Mouse (Mus musculus) MEL (cell line): ENCODE measurements at regions not wholly inside any gene's neighbourhood (a gene's known extent, or its start where the extent isn't known, plus 50 kb on each side); places are given as distances from the start of the nearest gene placed in this dataset.
A peak's percentile ranks its signal among the peaks of the same experiment; 100 is the strongest.

Source experiments
- DNase-seq: peaks from one replicate; pipeline ENCODE4 v3.0.0; 2011; ENCODE audit warnings: low read depth, low spot score
- H3K27ac ChIP-seq: 2 replicates; pipeline ENCODE4 v1.5.1; 2012; ENCODE audit warnings: low read depth, mild to moderate bottlenecking, control low read depth, low read length, moderate library complexity; ENCODE audit not compliant: control insufficient read depth
- H3K27me3 ChIP-seq, 2 experiments: fragments of 150-350 bp in 1 of 2; sonication (generic) in 1 of 2; 2 replicates each; pipeline ENCODE4 v1.6.1; 2012; ENCODE audit warnings: low read length in 2 of 2, mild to moderate bottlenecking in 2 of 2, improper control_type of control experiment in 1 of 2, moderate library complexity in 1 of 2; ENCODE audit not compliant: insufficient read depth in 2 of 2, control insufficient read depth in 1 of 2
- H3K36me3 ChIP-seq, 2 experiments: 2 replicates each; pipeline ENCODE4 v1.6.1; 2012 to 2014; ENCODE audit warnings: low read length in 2 of 2, improper control_type of control experiment in 1 of 2, inconsistent platforms in 1 of 2, mild to moderate bottlenecking in 1 of 2; ENCODE audit not compliant: insufficient read depth in 2 of 2, control insufficient read depth in 1 of 2
- H3K4me1 ChIP-seq, 2 experiments: fragments of 150-350 bp in 1 of 2; sonication (generic) in 1 of 2; 2 replicates each; pipeline ENCODE4 v1.6.1; 2012; ENCODE audit warnings: low read length in 2 of 2, improper control_type of control experiment in 1 of 2, mild to moderate bottlenecking in 1 of 2; ENCODE audit not compliant: insufficient read depth in 2 of 2, control insufficient read depth in 1 of 2
- H3K4me3 ChIP-seq, 2 experiments: fragments of 150-350 bp in 1 of 2; sonication (generic) in 1 of 2; 2 replicates each; pipeline ENCODE4 v1.5.1; 2012; ENCODE audit warnings: low read depth in 2 of 2, low read length in 2 of 2, mild to moderate bottlenecking in 2 of 2, moderate library complexity in 2 of 2, control low read depth in 1 of 2, improper control_type of control experiment in 1 of 2; ENCODE audit not compliant: control insufficient read depth in 1 of 2, insufficient read depth in 1 of 2
- H3K79me2 ChIP-seq: 2 replicates; pipeline ENCODE4 v1.6.1; 2012; ENCODE audit warnings: mild to moderate bottlenecking, low read length, moderate library complexity; ENCODE audit not compliant: control insufficient read depth, poor library complexity, insufficient read depth
- H3K9ac ChIP-seq: 2 replicates; pipeline ENCODE4 v1.6.1; 2012; ENCODE audit warnings: low read depth, mild to moderate bottlenecking, control low read depth, low read length, moderate library complexity; ENCODE audit not compliant: control insufficient read depth, poor library complexity, severe bottlenecking
- H3K9me3 ChIP-seq: fragments of 150-350 bp; sonication (generic); replicated peaks from 2 replicates; pipeline ENCODE4 v1.6.1; 2012; ENCODE audit warnings: mild to moderate bottlenecking, low read length, improper control_type of control experiment, moderate library complexity; ENCODE audit not compliant: insufficient read depth
- BHLHE40 ChIP-seq: IDR thresholded peaks from 2 replicates; pipeline ENCODE4 v1.6.1; 2012; ENCODE audit warnings: low read depth, mild to moderate bottlenecking, inconsistent platforms, low read length, improper control_type of control experiment, borderline replicate concordance
- E2F4 ChIP-seq: IDR thresholded peaks from 2 replicates; pipeline ENCODE4 v1.6.1; 2011; ENCODE audit warnings: low read depth, low read length, improper control_type of control experiment, borderline replicate concordance
- ELF1 ChIP-seq: IDR thresholded peaks from 2 replicates; pipeline ENCODE4 v1.6.1; 2014; ENCODE audit warnings: low read depth, mild to moderate bottlenecking, inconsistent platforms, low read length, improper control_type of control experiment, moderate library complexity
- EP300 ChIP-seq, 2 experiments: IDR thresholded peaks; 2 replicates each; pipeline ENCODE4 v1.6.1; 2011; ENCODE audit warnings: improper control_type of control experiment in 2 of 2, low read length in 2 of 2, low read depth in 1 of 2, mild to moderate bottlenecking in 1 of 2
- ETS1 ChIP-seq: IDR thresholded peaks from 2 replicates; pipeline ENCODE4 v1.6.1; 2012; ENCODE audit warnings: low read depth, mild to moderate bottlenecking, inconsistent platforms, low read length, improper control_type of control experiment, moderate library complexity
- GATA1 ChIP-seq: IDR thresholded peaks from 2 replicates; pipeline ENCODE4 v1.6.1; 2011; ENCODE audit warnings: low read depth, low read length, improper control_type of control experiment
- KAT2A ChIP-seq: conservative IDR thresholded peaks from 2 replicates; pipeline ENCODE4 v1.6.1; 2012; ENCODE audit warnings: low read depth, low read length, improper control_type of control experiment, inconsistent platforms
- MAX ChIP-seq: IDR thresholded peaks from 2 replicates; pipeline ENCODE4 v1.6.1; 2011; ENCODE audit warnings: low read length, improper control_type of control experiment
- MEF2A ChIP-seq: IDR thresholded peaks from 2 replicates; pipeline ENCODE4 v1.6.1; 2014; ENCODE audit warnings: low read depth, mild to moderate bottlenecking, inconsistent platforms, low read length, improper control_type of control experiment; ENCODE audit not compliant: poor library complexity, insufficient replicate concordance, severe bottlenecking; ENCODE audit errors: extremely low read depth
- MYC ChIP-seq: IDR thresholded peaks from 2 replicates; pipeline ENCODE4 v1.6.1; 2011; ENCODE audit warnings: low read depth, mild to moderate bottlenecking, low read length, improper control_type of control experiment, moderate library complexity
- NELFE ChIP-seq: IDR thresholded peaks from 2 replicates; pipeline ENCODE4 v1.6.1; 2011; ENCODE audit warnings: low read depth, low read length, improper control_type of control experiment
- POLR2AphosphoS5 ChIP-seq: IDR thresholded peaks from 2 replicates; pipeline ENCODE4 v1.6.1; 2012; ENCODE audit warnings: low read depth, borderline replicate concordance, mild to moderate bottlenecking, inconsistent platforms, low read length, moderate library complexity, mixed read lengths
- RCOR1 ChIP-seq: IDR thresholded peaks from 2 replicates; pipeline ENCODE4 v1.6.1; 2012; ENCODE audit warnings: low read depth, mild to moderate bottlenecking, inconsistent platforms, low read length, improper control_type of control experiment
- SIN3A ChIP-seq: IDR thresholded peaks from 2 replicates; pipeline ENCODE4 v1.6.1; 2012; ENCODE audit warnings: low read length, improper control_type of control experiment, inconsistent platforms
- TCF12 ChIP-seq: IDR thresholded peaks from 2 replicates; pipeline ENCODE4 v1.6.1; 2014; ENCODE audit warnings: low read depth, mild to moderate bottlenecking, inconsistent platforms, low read length, improper control_type of control experiment, moderate library complexity
- USF1 ChIP-seq: IDR thresholded peaks from 2 replicates; pipeline ENCODE4 v1.6.1; 2014; ENCODE audit warnings: low read depth, mild to moderate bottlenecking, inconsistent platforms, low read length, improper control_type of control experiment, moderate library complexity
- USF2 ChIP-seq, 2 experiments: IDR thresholded peaks; 2 replicates each; pipeline ENCODE4 v1.6.1; 2011 to 2012; ENCODE audit warnings: improper control_type of control experiment in 2 of 2, low read length in 2 of 2, borderline replicate concordance in 1 of 2, inconsistent platforms in 1 of 2, low read depth in 1 of 2, mild to moderate bottlenecking in 1 of 2; ENCODE audit not compliant: insufficient read depth in 1 of 2
- ZKSCAN1 ChIP-seq: IDR thresholded peaks from 2 replicates; pipeline ENCODE4 v1.6.1; 2012; ENCODE audit warnings: low read depth, mild to moderate bottlenecking, inconsistent platforms, low read length, improper control_type of control experiment, moderate library complexity
- ZNF384 ChIP-seq: IDR thresholded peaks from 2 replicates; pipeline ENCODE4 v1.6.1; 2012; ENCODE audit warnings: low read depth, mild to moderate bottlenecking, inconsistent platforms, low read length, improper control_type of control experiment

- Histone ChIP-seq H3K9ac (no peak overlapping the region), H3K36me3 (peaks cover 0 to 29% of the 10 kb centered on the region in 2 experiments; a peak in 2 of 4 replicates)
- TF ChIP-seq MYC (no peak), SIN3A (no peak), USF2 (IDR thresholded peaks at IDR 0.05; ENCODE audit: borderline replicate concordance in 1 of 2, insufficient read depth in 1 of 2, low read depth in 1 of 2, low read length in 2 of 2) (0 out of 4 replicates have a peak, but pooled peaks of 1 of the 2 experiments have one; percentile 49), POLR2AphosphoS5 (no peak), USF1 (peak; percentile 84), ZNF384 (peak; percentile 58)
- TF ChIP-seq, all 39 proteins: peak for 3
- Histone ChIP-seq H3K27me3 (peaks cover 2 to 7% of the 10 kb centered on the region in 2 experiments; a peak in 3 of 4 replicates), H3K9me3 (no peaks in the 10 kb centered on the region), H3K4me1 (peaks cover 26 to 38% of the 10 kb centered on the region in 2 experiments), H3K79me2 (no peaks in the 10 kb centered on the region; the same call in 1 of the 2 replicates), H3K4me3 (no peak overlapping the region), H3K27ac (no peak overlapping the region)
- DNase-seq, result peak; percentile 20
These were observed 185.4 kb downstream of the Fam43a start for GRCm38 (mm10) chr16:30784949-30785348.

GRCm38 (mm10) chr16:30786060-30786459, 186.5 kb downstream of the Fam43a start:
- peaks cover 0 to 3% of the 10 kb centered on the region in 2 experiments; a peak in 1 of 4 replicates for H3K27me3 ChIP-seq
- peak overlapping the region; percentile 17; the same call in 1 of the 2 replicates for H3K27ac ChIP-seq
- H3K4me1 ChIP-seq, result peaks cover 27 to 49% of the 10 kb centered on the region in 2 experiments
- no peak overlapping the region for H3K9ac ChIP-seq
- TF ChIP-seq MAX (no peak), KAT2A (no peak), E2F4 (no peak), RCOR1 (0 out of 2 replicates have a peak, but pooled peaks have one; percentile 41), EP300 (IDR thresholded peaks at IDR 0.05; ENCODE audit: low read depth in 1 of 2, low read length in 2 of 2) (peak; percentile 57 to 62; a peak in 3 of 4 replicates), ETS1 (0 out of 2 replicates have a peak, but pooled peaks have one; percentile 28), NELFE (no peak), ZKSCAN1 (no peak), TCF12 (0 out of 2 replicates have a peak, but pooled peaks have one; percentile 32), GATA1 (peak; percentile 46; the same call in 1 of the 2 replicates), BHLHE40 (no peak), ELF1 (no peak), MEF2A (peak; percentile 28; the same call in 1 of the 2 replicates)
- H3K4me3 ChIP-seq, result no peak overlapping the region
- peak; percentile 37 for DNase-seq
- H3K36me3 ChIP-seq, result peaks cover 0 to 39% of the 10 kb centered on the region in 2 experiments; a peak in 2 of 4 replicates
- H3K9me3 ChIP-seq, result no peaks in the 10 kb centered on the region
- H3K79me2 ChIP-seq, result no peaks in the 10 kb centered on the region; the same call in 1 of the 2 replicates
